In genomic region chr15:84284059-84284458, GRCm38 (mm10) we compare ENCODE assay signal across 9 mouse cellular contexts. TPM values are rescaled to one million over a fixed set of nuclear protein-coding genes. Genes with fewer than 3 reads are reported as not detected.
DNase-seq lines count a peak whose midpoint lies in the region; ATAC-seq and TF ChIP-seq lines count a peak whose summit lies in the region.
"Had no signal": no experiment of that assay in that cellular context is flagged by ENCODE, and none has a peak within 500 bp of the region (broad histone marks: within the 10 kb centered on the region; RNA-seq: fewer than 3 reads in every experiment).

No protein-coding gene starts in this region.

- H3K9me3 ChIP-seq in intestine, postnatal 0 days (ENCODE audit: control insufficient read depth): no peaks in the 10 kb centered on the region
- no peaks in the 10 kb centered on the region for H3K9me3 ChIP-seq in intestine, embryonic 16.5 days (ENCODE audit: control insufficient read depth, low read length)
- no peaks in the 10 kb centered on the region for H3K9me3 ChIP-seq in neural tube, embryonic 15.5 days (replicated peaks)
- H3K9me3 ChIP-seq: liver, embryonic 15.5 days had no signal

- H3K4me3 ChIP-seq in intestine, postnatal 0 days (ENCODE audit: low read depth, low read length): no peak overlapping the region
- H3K4me3 ChIP-seq in intestine, embryonic 16.5 days (ENCODE audit: low read length): no peak overlapping the region
- H3K4me3 ChIP-seq in embryonic fibroblast, embryonic 13.5 days (ENCODE audit: insufficient read depth, low read length): no peak overlapping the region
- no peak overlapping the region for H3K4me3 ChIP-seq in neural tube, embryonic 15.5 days (replicated peaks)
- H3K4me3 ChIP-seq: liver, embryonic 15.5 days had no signal

- TF ChIP-seq CTCF in intestine, postnatal 0 days (IDR thresholded peaks at IDR 0.05; ENCODE audit: low read depth): peak; percentile 82
- peak; percentile 37; the same call in 1 of the 2 replicates for TF ChIP-seq CTCF in embryonic fibroblast, embryonic 13.5 days (IDR thresholded peaks at IDR 0.05; ENCODE audit: borderline replicate concordance, insufficient read depth, low read length)

- H3K4me2 ChIP-seq in intestine, postnatal 0 days (replicated peaks; ENCODE audit: low read depth): no peak overlapping the region
- no peak overlapping the region for H3K4me2 ChIP-seq in intestine, embryonic 16.5 days (ENCODE audit: low read depth, low read length)
- no peak overlapping the region for H3K4me2 ChIP-seq in neural tube, embryonic 15.5 days
- H3K4me2 ChIP-seq: liver, embryonic 15.5 days had no signal

- TF ChIP-seq POLR2A in embryonic fibroblast, embryonic 13.5 days (IDR thresholded peaks at IDR 0.05; ENCODE audit: low read depth, low read length): no peak

- peak; percentile 18 to 50 for DNase-seq in CD8-positive naive resting alpha-beta T cell, adult 2 months (ENCODE audit: low read depth in 2 of 2, low spot score in 2 of 2)
- peak; percentile 20 for DNase-seq in T-cell, adult 2 months (ENCODE audit: low spot score)

- ATAC-seq in intestine, postnatal 0 days: no peak
- no peak for ATAC-seq in intestine, embryonic 16.5 days
- ATAC-seq in megakaryocyte-erythroid progenitor cell, adult 5-6 weeks (replicated peaks; ENCODE audit: low FRiP score, low TSS enrichment, poor library complexity, severe bottlenecking): 0 out of 2 replicates have a peak, but pooled peaks have one; percentile 54
- no peak for ATAC-seq in neural tube, embryonic 15.5 days (ENCODE audit: low FRiP score)
- no peak for ATAC-seq in monocyte, adult 5-6 weeks (replicated peaks; ENCODE audit: insufficient number of reproducible peaks, low FRiP score, low TSS enrichment, poor library complexity, severe bottlenecking)

- H3K27ac ChIP-seq in intestine, postnatal 0 days (ENCODE audit: low read depth, low read length): no peak overlapping the region
- H3K27ac ChIP-seq in intestine, embryonic 16.5 days (ENCODE audit: low read length): no peak overlapping the region
- H3K27ac ChIP-seq in embryonic fibroblast, embryonic 13.5 days (ENCODE audit: insufficient read depth, low read length): no peak overlapping the region
- no peak overlapping the region for H3K27ac ChIP-seq in neural tube, embryonic 15.5 days (replicated peaks)
- H3K27ac ChIP-seq: liver, embryonic 15.5 days had no signal

- H3K36me3 ChIP-seq in intestine, postnatal 0 days (ENCODE audit: control insufficient read depth, insufficient read depth): no peaks in the 10 kb centered on the region
- H3K36me3 ChIP-seq in intestine, embryonic 16.5 days (ENCODE audit: control insufficient read depth, insufficient read depth, low read length): no peaks in the 10 kb centered on the region
- H3K36me3 ChIP-seq in neural tube, embryonic 15.5 days: no peaks in the 10 kb centered on the region
- H3K36me3 ChIP-seq: liver, embryonic 15.5 days had no signal

- 66% methylated on average over 5 of the region's 5 CpGs for WGBS in intestine, postnatal 0 days
- 65% methylated on average over 5 of the region's 5 CpGs for WGBS in intestine, embryonic 16.5 days
- WGBS in neural tube, embryonic 15.5 days: 62% methylated on average over 5 of the region's 5 CpGs

- no peaks in the 10 kb centered on the region for H3K4me1 ChIP-seq in intestine, postnatal 0 days (replicated peaks; ENCODE audit: control insufficient read depth, insufficient read depth, low read length)
- no peaks in the 10 kb centered on the region for H3K4me1 ChIP-seq in intestine, embryonic 16.5 days (ENCODE audit: control insufficient read depth, insufficient read depth, low read length)
- H3K4me1 ChIP-seq in embryonic fibroblast, embryonic 13.5 days (ENCODE audit: control insufficient read depth, insufficient read depth, low read length): peaks cover 14% of the 10 kb centered on the region; the same call in 1 of the 2 replicates
- H3K4me1 ChIP-seq in neural tube, embryonic 15.5 days: 0 out of 2 replicates have a peak, but pooled peaks cover under 1% of the 10 kb centered on the region
- H3K4me1 ChIP-seq: liver, embryonic 15.5 days had no signal

- no peaks in the 10 kb centered on the region for H3K27me3 ChIP-seq in intestine, postnatal 0 days (replicated peaks; ENCODE audit: control insufficient read depth, insufficient read depth, low read length)
- H3K27me3 ChIP-seq in intestine, embryonic 16.5 days (replicated peaks; ENCODE audit: control insufficient read depth, insufficient read depth, low read length): no peaks in the 10 kb centered on the region
- H3K27me3 ChIP-seq in neural tube, embryonic 15.5 days (replicated peaks): no peaks in the 10 kb centered on the region
- H3K27me3 ChIP-seq: liver, embryonic 15.5 days had no signal

- H3K9ac ChIP-seq in intestine, postnatal 0 days (ENCODE audit: low read depth, low read length): no peak overlapping the region
- no peak overlapping the region for H3K9ac ChIP-seq in intestine, embryonic 16.5 days (ENCODE audit: low read depth, low read length)
- H3K9ac ChIP-seq in neural tube, embryonic 15.5 days (replicated peaks): no peak overlapping the region
- H3K9ac ChIP-seq: liver, embryonic 15.5 days had no signal

RNA-seq across cellular contexts. Expression of gene Parvg, which starts 39.8 kb away (rescaled TPM):
- polyA plus RNA-seq in intestine, postnatal 0 days (2015; fragmentation: Nextera tagmentation; extraction: Ambion mirVana): 1.1 and 1.2 TPM in 2 replicates
- 3.1 and 3.2 TPM in 2 replicates for polyA plus RNA-seq in intestine, embryonic 16.5 days (2015; fragmentation: Nextera tagmentation; extraction: Ambion mirVana)
- polyA plus RNA-seq in embryonic fibroblast, embryonic 13.5 days (2011; ENCODE audit: insufficient read length, low read depth, missing spikeins): 0.39 TPM in 1 of 2 replicates, not detected in the other
- total RNA-seq in megakaryocyte-erythroid progenitor cell, adult 5-6 weeks (2014; fragmentation: Nextera tagmentation): 49.1 and 67.2 TPM in 2 replicates
- 80.8 and 173 TPM in 2 replicates for total RNA-seq in megakaryocyte-erythroid progenitor cell, adult 5-6 weeks (2017)
- 1.1 and 17.3 TPM in 2 replicates for polyA plus RNA-seq in neural tube, embryonic 15.5 days (2015; fragmentation: Nextera tagmentation; extraction: Ambion mirVana)
- total RNA-seq in monocyte, adult 5-6 weeks (2017): 54.1 to 106 TPM (median 56.9 TPM) in 3 replicates

RNA-seq across cellular contexts. Expression of gene Parvb, which starts 52.2 kb away (rescaled TPM):
- 2.6 and 2.8 TPM in 2 replicates for polyA plus RNA-seq in intestine, postnatal 0 days (2015; fragmentation: Nextera tagmentation; extraction: Ambion mirVana)
- 2.5 TPM in 2 replicates for polyA plus RNA-seq in intestine, embryonic 16.5 days (2015; fragmentation: Nextera tagmentation; extraction: Ambion mirVana)
- polyA plus RNA-seq in embryonic fibroblast, embryonic 13.5 days (2011; ENCODE audit: insufficient read length, low read depth, missing spikeins): 4.2 and 12.6 TPM in 2 replicates
- 28.9 and 29.8 TPM in 2 replicates for total RNA-seq in megakaryocyte-erythroid progenitor cell, adult 5-6 weeks (2014; fragmentation: Nextera tagmentation)
- total RNA-seq in megakaryocyte-erythroid progenitor cell, adult 5-6 weeks (2017): 2.1 and 3.2 TPM in 2 replicates
- 4.8 and 7.2 TPM in 2 replicates for polyA plus RNA-seq in neural tube, embryonic 15.5 days (2015; fragmentation: Nextera tagmentation; extraction: Ambion mirVana)
- total RNA-seq in monocyte, adult 5-6 weeks (2017): 6.7 to 45.7 TPM (median 7.8 TPM) in 3 replicates
